Mouse (Mus musculus) heart, embryonic 10.5 days (tissue): ENCODE data around the gene Dyx1c1. TPM values are rescaled to one million over a fixed set of nuclear protein-coding genes. Genes with fewer than 3 reads are reported as not detected.

Experiments used
- DNase-seq: peaks from one replicate; pipeline ENCODE4 v3.0.0-alpha.2; 2017; ENCODE audit warnings: low spot score
- H3K27ac ChIP-seq: fragments of 300-500 bp; sonication (generic); 2 replicates; pipeline ENCODE4 v1.5.1; 2016; ENCODE audit warnings: mild to moderate bottlenecking
- H3K27me3 ChIP-seq: fragments of 300-500 bp; sonication (generic); 2 replicates; pipeline ENCODE4 v1.6.1; 2016; ENCODE audit warnings: mild to moderate bottlenecking; ENCODE audit not compliant: poor library complexity, insufficient read depth, severe bottlenecking
- H3K36me3 ChIP-seq: fragments of 300-500 bp; sonication (generic); 2 replicates; pipeline ENCODE4 v1.6.1; 2016; ENCODE audit warnings: mild to moderate bottlenecking, moderate library complexity
- H3K4me1 ChIP-seq: fragments of 300-500 bp; sonication (generic); 2 replicates; pipeline ENCODE4 v1.6.1; 2016; ENCODE audit warnings: mild to moderate bottlenecking
- H3K4me3 ChIP-seq: fragments of 300-500 bp; sonication (generic); 2 replicates; pipeline ENCODE4 v1.5.1; 2016; ENCODE audit warnings: mild to moderate bottlenecking, moderate library complexity
- H3K9me3 ChIP-seq: fragments of 300-500 bp; sonication (generic); 2 replicates; pipeline ENCODE4 v1.6.1; 2016; ENCODE audit warnings: mild to moderate bottlenecking, moderate library complexity
- WGBS: fragments of 180-500 bp; shearing (Covaris S2); methylation state at CpG from one replicate; pipeline ENCODE4 v1.1.7; 2016; 5-methylcytosine and 5-hydroxymethylcytosine counted together
- polyA plus RNA-seq: library from polyadenylated mRNA; unstranded; fragments of >200 nt; fragmentation: Nextera tagmentation; extraction: Ambion mirVana; gene quantifications from 2 replicates; pipeline ENCODE4 v1.2.1, GENCODE M21; 2016

Gene Dyx1c1
- polyA plus RNA-seq: 0.59 and 1.1 TPM in 2 replicates

DNA sequence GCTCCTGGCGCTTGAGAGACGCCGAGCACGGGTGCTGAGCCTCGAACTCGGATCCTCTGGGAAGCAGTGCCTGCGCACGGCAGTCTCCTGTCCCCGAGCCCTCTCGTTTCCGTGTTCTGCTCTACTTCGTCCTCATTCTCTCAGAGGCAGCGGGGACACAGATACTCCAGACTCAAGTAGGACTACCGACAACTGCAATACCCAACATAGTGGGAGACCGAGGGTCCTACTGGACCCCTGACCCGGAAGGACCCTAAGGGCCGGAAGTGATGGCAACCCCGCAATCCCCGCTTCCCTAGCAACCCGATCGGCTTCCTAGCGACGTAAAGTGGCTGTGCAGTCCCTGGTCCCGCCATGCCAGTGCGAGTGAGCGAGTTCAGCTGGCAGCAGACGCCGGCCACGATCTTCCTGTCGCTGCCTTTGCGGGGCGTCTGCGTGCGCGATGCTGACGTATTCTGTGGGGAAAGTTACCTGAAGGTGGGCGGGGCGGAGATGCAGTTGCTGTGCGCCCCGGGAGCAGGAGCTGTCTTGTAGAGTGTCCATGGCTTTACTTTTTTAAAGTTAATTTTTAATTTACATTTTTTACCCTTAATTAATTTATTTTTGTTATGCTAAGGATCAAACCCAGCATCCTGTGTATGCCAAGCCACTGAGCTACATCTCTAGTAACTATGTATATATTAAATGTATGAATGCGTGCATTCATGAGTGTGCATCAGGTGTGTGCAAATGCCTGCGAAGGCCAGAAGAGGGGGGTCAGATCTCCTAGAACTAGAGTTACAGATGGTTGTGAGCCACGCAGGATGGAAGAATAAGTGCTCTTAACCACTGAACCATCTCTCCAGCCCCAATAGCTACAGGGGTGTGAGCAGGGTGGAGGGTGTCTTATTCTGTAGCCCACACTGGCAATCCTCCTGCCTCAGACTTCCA lies at the start of gene Dyx1c1, which contains the start of gene Gm44503:
Gene Dyx1c1 (plus strand): TSS at position 265 of the 930 bp plus-strand sequence.
Gene Gm44503 (plus strand): TSS at position 332 of the 930 bp plus-strand sequence.
- Histone ChIP-seq H3K36me3 (no peaks in the 10 kb centered on the region), H3K4me3 (peak within 1 kb of the TSS; percentile 69), H3K27ac (peak within 1 kb of the TSS; percentile 87), H3K9me3 (no peaks in the 10 kb centered on the region), H3K27me3 (no peaks in the 10 kb centered on the region), H3K4me1 (peaks cover 10% of the 10 kb centered on the region)
- peak; percentile 95 for DNase-seq
- WGBS: 3% methylated on average over 43 of the region's 43 CpGs

DNA sequence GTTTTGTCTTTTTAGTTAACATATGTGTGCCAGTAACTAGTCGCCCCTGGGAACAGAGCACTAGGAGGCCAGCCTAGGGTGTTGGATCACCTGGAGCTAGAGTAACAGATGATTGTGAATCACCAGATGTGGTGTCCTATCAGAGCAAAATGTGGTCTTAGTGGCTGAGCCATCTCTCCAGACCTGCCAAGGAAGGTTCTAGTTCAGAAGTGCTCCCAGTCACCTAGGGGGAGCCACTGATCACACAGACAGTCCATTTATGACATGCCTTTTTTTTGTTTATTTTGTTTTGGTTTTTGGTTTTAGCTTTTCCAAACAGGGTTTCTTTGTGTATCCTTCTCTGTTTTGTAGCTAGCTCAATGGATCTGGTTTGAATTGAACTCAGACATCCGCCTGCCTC lies 47.2 kb upstream of the Dyx1c1 start:
- H3K4me1 ChIP-seq: no peaks in the 10 kb centered on the region
- H3K9me3 ChIP-seq: no peaks in the 10 kb centered on the region
- H3K27me3 ChIP-seq: no peaks in the 10 kb centered on the region
- no peak overlapping the region for H3K4me3 ChIP-seq
- peaks cover 73% of the 10 kb centered on the region for H3K36me3 ChIP-seq
- DNase-seq: no peak
- 91% methylated on average over 2 of the region's 2 CpGs for WGBS
- no peak overlapping the region for H3K27ac ChIP-seq

DNA sequence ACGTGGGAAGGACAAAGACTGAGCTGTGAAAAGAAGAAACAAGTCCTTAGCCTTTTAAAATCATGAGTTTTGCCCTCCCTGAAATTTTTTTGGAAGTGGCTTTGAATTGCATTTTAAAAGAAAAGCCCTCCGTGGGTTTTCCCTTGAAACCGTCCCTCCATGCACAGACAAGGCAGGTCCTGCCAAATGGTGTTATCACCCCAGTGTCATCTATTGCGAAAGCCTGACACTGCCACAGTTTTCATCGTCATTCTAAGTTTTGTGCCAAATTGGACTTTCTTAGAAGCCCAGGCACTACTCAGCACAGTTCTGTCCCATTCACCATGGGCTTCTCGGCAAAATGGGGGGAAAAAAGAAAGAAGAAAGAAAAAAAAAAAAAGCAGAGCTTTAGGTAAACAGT lies 45.0 kb upstream of the Dyx1c1 start:
- Histone ChIP-seq H3K36me3 (peaks cover 54% of the 10 kb centered on the region), H3K4me1 (no peaks in the 10 kb centered on the region), H3K4me3 (no peak overlapping the region), H3K27ac (no peak overlapping the region), H3K9me3 (no peaks in the 10 kb centered on the region), H3K27me3 (no peaks in the 10 kb centered on the region)
- DNase-seq: peak; percentile 68
- WGBS: 76% methylated on average over 6 of the region's 6 CpGs

DNA sequence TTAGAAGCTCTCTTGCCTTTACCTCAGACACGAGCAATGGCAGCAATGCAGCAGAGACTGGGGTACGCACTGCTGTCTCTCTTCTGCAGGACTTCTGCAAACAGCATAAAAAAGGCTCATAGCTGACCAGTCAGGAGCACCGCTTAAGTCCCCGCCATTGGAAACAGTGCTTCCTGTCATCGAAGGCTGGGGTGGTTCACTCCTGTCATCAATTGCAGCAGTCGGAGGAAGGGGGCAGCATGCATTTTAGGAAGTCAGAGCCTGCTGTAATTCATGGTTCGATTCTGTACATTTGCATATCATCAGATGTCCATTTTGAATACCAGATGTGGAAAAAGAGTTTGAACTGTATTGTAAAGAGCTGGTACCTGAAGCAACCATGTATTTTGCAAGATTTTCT lies 42.9 kb upstream of the Dyx1c1 start:
- no peak for DNase-seq
- WGBS: 58% methylated on average over 7 of the region's 7 CpGs
- no peaks in the 10 kb centered on the region for H3K4me1 ChIP-seq

DNA sequence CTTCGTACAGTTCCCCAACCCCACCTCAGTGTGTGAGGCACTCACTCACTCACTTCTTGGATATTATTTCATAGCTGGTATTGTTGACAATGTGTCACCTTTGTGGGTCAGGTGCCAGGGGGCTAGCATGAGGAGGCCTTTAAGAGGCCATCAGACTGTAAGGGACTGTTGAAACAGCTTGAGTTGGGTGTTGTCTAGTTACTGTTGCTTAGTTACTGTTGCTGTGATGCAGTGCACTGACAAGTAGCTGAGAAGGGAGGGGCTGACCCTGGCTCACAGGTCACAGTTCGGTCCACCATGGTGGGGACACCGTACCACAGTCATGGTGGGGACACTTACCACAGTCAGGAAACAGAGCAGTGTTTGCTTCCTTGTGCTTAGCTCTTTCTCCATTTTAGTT lies 35.5 kb upstream of the Dyx1c1 start:
- DNase-seq: no peak
- H3K9me3 ChIP-seq: no peaks in the 10 kb centered on the region
- peaks cover 46% of the 10 kb centered on the region for H3K27me3 ChIP-seq
- no peak overlapping the region for H3K27ac ChIP-seq
- peaks cover 6% of the 10 kb centered on the region; the same call in 1 of the 2 replicates for H3K4me1 ChIP-seq
- no peaks in the 10 kb centered on the region; the same call in 1 of the 2 replicates for H3K36me3 ChIP-seq
- WGBS: 75% methylated on average over 3 of the region's 3 CpGs
- no peak overlapping the region for H3K4me3 ChIP-seq

More for the DNA sequence above, 42.9 kb upstream of the Dyx1c1 start:
- Histone ChIP-seq H3K4me3 (no peak overlapping the region), H3K9me3 (no peaks in the 10 kb centered on the region), H3K36me3 (peaks cover 32% of the 10 kb centered on the region), H3K27me3 (no peaks in the 10 kb centered on the region), H3K27ac (no peak overlapping the region)

DNA sequence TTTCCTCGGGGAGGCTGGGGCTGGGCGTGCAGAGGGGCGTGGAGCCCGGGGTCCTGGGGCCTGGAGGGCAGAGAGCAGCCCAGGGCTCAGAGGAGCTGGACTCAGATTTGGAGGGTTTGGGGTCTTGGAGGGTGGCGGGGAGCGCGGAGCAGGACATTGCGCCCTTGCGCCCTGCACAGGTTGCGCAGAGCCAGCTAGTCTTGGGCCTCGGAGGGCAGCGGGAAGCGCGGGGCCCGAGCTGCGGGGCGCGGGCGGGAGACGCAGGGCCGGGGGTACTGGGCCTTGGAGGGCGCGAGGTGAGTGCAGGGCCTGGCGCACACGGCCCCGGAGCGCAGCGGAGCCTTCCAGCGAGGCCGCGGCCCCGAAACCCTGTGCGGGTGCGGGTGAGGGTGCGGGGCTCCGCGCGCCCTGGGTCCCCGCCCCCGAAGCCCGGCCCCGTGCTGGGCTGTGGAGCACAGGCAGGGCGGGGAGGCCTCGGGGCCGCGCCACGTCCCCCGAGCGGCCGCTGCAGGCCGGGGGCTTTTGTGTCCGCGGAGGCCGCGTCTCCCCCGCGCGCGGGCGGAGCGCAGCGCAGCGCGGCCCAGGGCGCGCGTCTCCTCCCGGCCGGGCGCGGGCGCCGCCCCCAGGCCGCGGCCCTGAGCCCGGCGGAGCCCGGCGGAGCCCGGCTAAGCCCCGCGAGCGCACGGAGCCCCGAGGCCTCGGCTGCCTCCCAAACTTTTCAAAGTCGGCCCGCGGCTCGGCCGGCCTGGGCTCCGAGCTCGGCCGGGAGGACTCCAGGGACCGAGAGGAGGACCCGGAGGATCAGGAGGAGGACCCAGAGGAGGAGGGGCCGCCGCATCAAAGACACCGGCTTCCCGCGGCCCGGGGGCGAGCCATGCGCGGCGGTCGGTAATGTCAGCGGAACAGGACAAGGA lies 33.3 kb upstream of the Dyx1c1 start, which contains the start of gene Pygo1:
Gene Pygo1 (plus strand): TSS at position 625 of the 914 bp plus-strand sequence.
- WGBS: under 1% methylated on average over 108 of the region's 108 CpGs
- Histone ChIP-seq H3K4me1 (peaks cover 6% of the 10 kb centered on the region; the same call in 1 of the 2 replicates), H3K4me3 (peak within 1 kb of the TSS; percentile 85), H3K27ac (peak within 1 kb of the TSS; percentile 91), H3K9me3 (no peaks in the 10 kb centered on the region), H3K36me3 (no peaks in the 10 kb centered on the region; the same call in 1 of the 2 replicates), H3K27me3 (peaks cover 47% of the 10 kb centered on the region)
- DNase-seq: no peak

DNA sequence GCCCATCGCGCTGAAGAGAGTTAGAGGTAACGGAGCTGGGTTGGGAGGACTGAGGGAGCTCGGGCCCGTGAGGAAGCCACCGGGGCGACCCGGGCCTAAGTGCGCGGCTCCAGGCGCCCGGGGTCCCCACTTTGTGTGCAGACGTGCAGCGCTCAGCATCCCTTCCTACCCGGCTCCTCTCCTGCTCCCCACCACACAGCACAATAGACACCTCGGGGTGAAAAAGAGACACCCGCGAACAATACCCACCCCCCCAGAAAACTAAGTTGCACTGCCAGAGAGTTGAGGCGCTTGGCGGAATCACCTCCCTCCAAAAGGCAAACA lies 32.7 kb upstream of the Dyx1c1 start:
- H3K27ac ChIP-seq: peak overlapping the region; percentile 91
- no peak for DNase-seq

DNA sequence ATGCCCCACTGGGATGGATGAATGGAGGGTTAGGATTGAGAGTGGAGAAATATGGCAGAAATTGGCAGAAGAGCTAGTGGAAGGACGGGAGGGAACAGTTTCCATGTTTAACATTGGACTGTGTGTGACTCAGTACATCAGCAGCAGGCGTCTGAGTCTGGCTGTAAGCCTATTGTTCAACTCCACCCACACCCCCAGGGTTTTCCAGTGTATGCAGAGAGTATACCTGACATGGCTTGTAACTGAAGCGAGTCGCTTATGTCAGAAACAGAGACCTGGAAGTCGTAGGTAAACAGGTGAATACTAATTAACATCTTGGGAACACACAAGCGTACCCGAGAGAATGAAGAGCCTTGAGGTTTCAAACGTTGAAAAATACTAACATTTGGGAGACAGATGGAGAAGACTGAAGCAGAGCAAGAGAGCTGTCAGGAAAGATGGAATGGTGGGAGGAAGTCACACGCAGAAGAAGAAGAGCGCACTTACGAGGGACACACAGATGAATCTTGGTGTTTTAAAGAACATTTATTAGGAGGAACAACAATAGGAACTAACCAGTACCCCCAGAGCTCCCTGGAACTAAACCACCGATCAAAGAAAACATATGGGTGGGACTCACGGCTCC lies 27.3 kb upstream of the Dyx1c1 start:
- WGBS: 80% methylated on average over 13 of the region's 13 CpGs
- Histone ChIP-seq H3K27me3 (peaks cover 19% of the 10 kb centered on the region), H3K27ac (no peak overlapping the region), H3K4me1 (no peaks in the 10 kb centered on the region), H3K9me3 (no peaks in the 10 kb centered on the region), H3K4me3 (no peak overlapping the region), H3K36me3 (no peaks in the 10 kb centered on the region; the same call in 1 of the 2 replicates)
- no peak for DNase-seq

More for the DNA sequence above, 32.7 kb upstream of the Dyx1c1 start:
- Histone ChIP-seq H3K27me3 (peaks cover 47% of the 10 kb centered on the region), H3K9me3 (no peaks in the 10 kb centered on the region), H3K4me1 (peaks cover 6% of the 10 kb centered on the region; the same call in 1 of the 2 replicates), H3K36me3 (no peaks in the 10 kb centered on the region; the same call in 1 of the 2 replicates), H3K4me3 (peak overlapping the region; percentile 85)
- 4% methylated on average over 20 of the region's 20 CpGs for WGBS

DNA sequence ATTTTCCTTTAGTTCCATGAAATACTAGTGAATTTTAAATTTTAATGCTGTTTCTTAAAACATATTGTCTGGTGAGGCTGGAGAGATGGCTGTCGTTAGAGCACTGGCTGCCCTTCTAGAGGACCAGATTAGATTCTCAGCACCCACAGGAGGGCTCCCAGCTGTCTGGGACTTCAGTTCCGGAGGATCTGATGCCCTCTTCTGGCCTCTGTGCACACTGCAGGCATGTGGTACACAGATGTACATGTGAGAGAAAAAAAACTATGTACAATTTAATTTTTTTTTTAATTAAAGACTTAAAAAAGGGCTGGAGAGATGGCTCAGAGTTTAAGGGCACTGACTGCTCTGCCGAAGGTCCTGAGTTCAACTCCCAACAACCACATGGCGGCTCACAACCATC lies 23.3 kb upstream of the Dyx1c1 start:
- DNase-seq: no peak
- no peaks in the 10 kb centered on the region for H3K4me1 ChIP-seq
- H3K4me3 ChIP-seq: no peak overlapping the region
- H3K9me3 ChIP-seq: no peaks in the 10 kb centered on the region
- no peak overlapping the region for H3K27ac ChIP-seq
- H3K27me3 ChIP-seq: no peaks in the 10 kb centered on the region
- no peaks in the 10 kb centered on the region; the same call in 1 of the 2 replicates for H3K36me3 ChIP-seq
- WGBS: 79% methylated on average over 4 of the region's 4 CpGs

DNA sequence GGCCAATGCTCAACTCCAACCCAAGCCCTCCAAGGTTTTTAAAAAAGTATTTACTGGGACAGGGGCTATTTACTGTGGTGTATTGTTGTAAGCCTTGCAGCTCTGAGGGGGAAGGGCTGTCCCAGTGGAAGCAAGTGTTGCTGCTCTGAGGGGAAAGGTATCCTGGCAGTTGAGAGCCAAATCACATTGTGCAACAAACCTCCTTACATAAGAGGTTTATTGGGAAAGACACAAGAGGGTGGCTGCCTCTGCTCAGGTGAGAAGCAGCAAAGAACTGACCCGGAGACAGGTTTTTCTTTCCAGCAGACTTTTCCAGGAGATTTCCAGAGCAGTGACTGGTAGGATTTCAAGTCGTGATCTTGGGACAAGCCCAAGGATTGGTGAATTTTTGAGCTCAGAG lies 22.3 kb upstream of the Dyx1c1 start:
- Histone ChIP-seq H3K27ac (no peak overlapping the region), H3K4me3 (no peak overlapping the region), H3K4me1 (no peaks in the 10 kb centered on the region), H3K27me3 (no peaks in the 10 kb centered on the region), H3K36me3 (no peaks in the 10 kb centered on the region; the same call in 1 of the 2 replicates), H3K9me3 (no peaks in the 10 kb centered on the region)
- no peak for DNase-seq
- WGBS: 68% methylated on average over 2 of the region's 2 CpGs

DNA sequence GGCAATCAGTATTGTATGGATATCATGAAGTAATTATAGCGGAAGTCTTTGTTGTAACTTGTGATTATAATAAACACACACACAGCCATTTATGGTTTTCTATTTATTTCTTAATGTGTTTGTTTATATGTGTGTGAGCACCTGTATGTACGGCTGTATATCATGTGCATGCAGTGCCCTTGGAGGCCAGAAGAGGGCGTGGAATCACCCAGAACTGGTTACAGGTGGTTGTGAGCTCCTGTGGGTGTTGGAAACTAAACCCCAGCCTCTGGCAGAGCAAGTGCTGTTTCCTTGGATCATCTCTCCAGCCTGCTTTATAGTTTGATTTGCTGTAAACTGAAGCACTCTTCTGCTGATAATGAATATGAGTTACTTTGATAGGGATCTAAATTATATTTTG lies 15.2 kb upstream of the Dyx1c1 start:
- no peak for DNase-seq
- Histone ChIP-seq H3K36me3 (peaks cover 18% of the 10 kb centered on the region), H3K27me3 (no peaks in the 10 kb centered on the region), H3K4me1 (no peaks in the 10 kb centered on the region), H3K9me3 (peaks cover 3% of the 10 kb centered on the region; the same call in 1 of the 2 replicates), H3K4me3 (no peak overlapping the region), H3K27ac (no peak overlapping the region)
- 55% methylated on average over 3 of the region's 3 CpGs for WGBS

DNA sequence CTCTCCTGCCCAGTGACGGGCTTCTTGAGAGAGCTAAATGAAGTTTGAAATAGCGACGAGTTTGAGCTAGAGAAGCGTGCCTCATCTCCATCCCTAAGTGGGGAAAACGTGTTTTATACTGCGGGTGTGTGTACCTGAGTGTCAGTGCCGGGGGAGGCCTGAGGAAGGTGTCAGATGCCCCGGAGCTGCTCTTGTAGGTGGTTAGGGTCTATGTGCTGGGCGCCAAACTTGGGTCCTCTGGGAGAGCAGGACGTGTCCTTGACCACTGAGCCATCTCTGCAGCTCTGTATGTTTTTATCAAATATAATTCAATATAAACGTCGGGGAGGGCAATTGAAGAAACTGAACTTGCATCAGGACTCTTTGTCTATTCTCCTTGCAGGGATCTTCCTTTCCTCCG lies 14.3 kb upstream of the Dyx1c1 start:
- Histone ChIP-seq H3K36me3 (peaks cover 18% of the 10 kb centered on the region), H3K27me3 (no peaks in the 10 kb centered on the region), H3K4me3 (no peak overlapping the region), H3K9me3 (peaks cover 3% of the 10 kb centered on the region; the same call in 1 of the 2 replicates), H3K27ac (no peak overlapping the region), H3K4me1 (no peaks in the 10 kb centered on the region)
- DNase-seq: no peak
- WGBS: 82% methylated on average over 13 of the region's 13 CpGs
